Mouse (Mus musculus) kidney, embryonic 14.5 days (tissue): Measurements from ENCODE around the gene Usp37. TPM values are rescaled to one million over a fixed set of nuclear protein-coding genes. Genes with fewer than 3 reads are reported as not detected.
A peak's percentile ranks its signal among the peaks of the same experiment; 100 is the strongest.

Experiments
- ATAC-seq: fragments of 200-750 bp; cut with Nextera tagmentation; 2 replicates; pipeline ENCODE4 v1.8.0; 2017; ENCODE audit warnings: moderate number of reproducible peaks, mild to moderate bottlenecking, moderate TSS enrichment, moderate library complexity; ENCODE audit not compliant: low FRiP score, low TSS enrichment
- H3K27ac ChIP-seq: fragments of 300-500 bp; sonication (generic); 2 replicates; pipeline ENCODE4 v1.5.1; 2014; ENCODE audit warnings: low read depth, mild to moderate bottlenecking, low read length, moderate library complexity, mixed read lengths
- H3K27me3 ChIP-seq: fragments of 300-500 bp; sonication (generic); 2 replicates; pipeline ENCODE4 v1.6.1; 2014; ENCODE audit warnings: mild to moderate bottlenecking, low read length; ENCODE audit not compliant: control insufficient read depth, insufficient read depth
- H3K36me3 ChIP-seq: fragments of 300-500 bp; sonication (generic); 2 replicates; pipeline ENCODE4 v1.6.1; 2014; ENCODE audit warnings: low read length, mixed read lengths; ENCODE audit not compliant: control insufficient read depth, insufficient read depth
- H3K4me1 ChIP-seq: fragments of 300-500 bp; sonication (generic); 2 replicates; pipeline ENCODE4 v1.6.1; 2014; ENCODE audit warnings: low read length, mixed read lengths; ENCODE audit not compliant: control insufficient read depth, insufficient read depth
- H3K4me2 ChIP-seq: fragments of 300-500 bp; sonication (generic); replicated peaks from 2 replicates; pipeline ENCODE4 v1.6.1; 2014; ENCODE audit warnings: low read depth, mild to moderate bottlenecking, low read length
- H3K4me3 ChIP-seq: fragments of 300-500 bp; sonication (generic); 2 replicates; pipeline ENCODE4 v1.5.1; 2014; ENCODE audit warnings: mild to moderate bottlenecking, low read length
- H3K9ac ChIP-seq: fragments of 300-500 bp; sonication (generic); 2 replicates; pipeline ENCODE4 v1.6.1; 2014; ENCODE audit warnings: low read depth, mild to moderate bottlenecking, low read length, moderate library complexity
- H3K9me3 ChIP-seq: fragments of 300-500 bp; sonication (generic); 2 replicates; pipeline ENCODE4 v1.6.1; 2016; ENCODE audit warnings: low read length; ENCODE audit not compliant: control insufficient read depth
- WGBS: fragments of 180-500 bp; shearing (Covaris S2); extraction: QIAGEN DNeasy Blood & Tissue Kit; methylation state at CpG from one replicate; pipeline ENCODE4 v1.1.7; 2014; 5-methylcytosine and 5-hydroxymethylcytosine counted together
- polyA plus RNA-seq: library from polyadenylated mRNA; unstranded; fragments of >200 nt; fragmentation: Nextera tagmentation; extraction: Ambion mirVana; gene quantifications from 2 replicates; pipeline ENCODE4 v1.2.1, GENCODE M21; 2014

Gene Usp37
- polyA plus RNA-seq, 1 experiment from 2014 or later, result 43.9 TPM

DNA sequence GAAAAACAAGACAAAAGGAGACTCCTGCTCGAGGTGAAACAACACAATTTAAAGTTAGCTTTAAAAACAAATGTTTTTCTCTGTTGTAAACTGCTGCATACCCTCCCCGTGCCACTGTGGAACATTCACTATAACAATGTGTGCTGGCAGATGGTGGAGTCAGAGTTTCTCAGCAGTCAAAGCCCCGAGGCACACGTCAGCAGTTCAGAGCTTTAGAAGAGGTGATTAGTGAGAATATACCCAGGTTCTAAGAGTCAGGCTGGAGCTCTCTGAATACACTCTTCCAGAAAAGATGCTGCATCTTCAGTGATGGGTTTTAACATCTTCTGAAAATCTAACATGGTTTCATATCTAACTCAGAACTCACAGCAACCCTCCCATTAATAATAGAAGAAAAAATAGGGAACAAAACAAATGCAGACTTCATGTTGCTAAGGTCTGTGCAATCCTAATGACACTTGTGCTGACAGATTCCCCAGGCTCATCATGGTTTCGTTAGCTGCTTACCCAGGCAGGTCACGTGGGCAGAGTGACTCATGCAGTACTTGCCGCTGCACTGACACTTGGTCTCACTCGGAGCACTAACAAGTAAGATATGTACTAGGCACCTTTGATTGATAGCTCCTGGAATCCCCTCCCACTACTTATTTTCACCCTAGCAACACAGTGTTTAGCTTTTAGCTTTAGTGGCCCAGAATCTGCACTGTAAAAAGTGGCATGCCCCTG lies 106.2 kb downstream of the Usp37 start:
- no peak overlapping the region for H3K9ac ChIP-seq
- WGBS, result 77% methylated on average over 8 of the region's 8 CpGs
- ATAC-seq, result no peak
- no peak overlapping the region for H3K4me3 ChIP-seq
- H3K27ac ChIP-seq, result no peak overlapping the region
- no peaks in the 10 kb centered on the region for H3K4me1 ChIP-seq
- no peaks in the 10 kb centered on the region for H3K9me3 ChIP-seq
- H3K27me3 ChIP-seq, result no peaks in the 10 kb centered on the region
- no peak overlapping the region for H3K4me2 ChIP-seq
- peaks cover 63% of the 10 kb centered on the region for H3K36me3 ChIP-seq

DNA sequence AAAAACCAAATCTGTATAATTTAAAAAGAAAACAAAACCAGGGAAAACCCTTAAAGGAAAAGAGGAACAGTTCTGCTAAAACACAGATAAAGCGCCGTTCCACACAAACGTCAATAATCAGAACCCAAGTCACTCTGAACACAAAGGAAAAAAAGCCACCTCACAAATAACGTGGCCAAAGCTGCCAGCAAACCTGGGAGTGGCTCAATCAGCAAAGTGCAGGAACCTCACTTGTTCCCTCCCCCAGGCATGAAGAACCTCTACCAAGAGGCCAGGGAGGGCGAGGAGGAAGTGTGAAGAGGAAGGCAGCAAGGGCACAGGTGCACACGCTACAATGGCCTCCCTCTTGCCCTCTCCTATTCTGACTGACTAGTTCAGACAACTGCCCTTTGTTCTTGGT lies 108.5 kb downstream of the Usp37 start:
- no peak overlapping the region for H3K4me2 ChIP-seq
- H3K36me3 ChIP-seq, result peaks cover 45% of the 10 kb centered on the region
- no peaks in the 10 kb centered on the region for H3K4me1 ChIP-seq
- no peak overlapping the region for H3K27ac ChIP-seq
- no peaks in the 10 kb centered on the region for H3K27me3 ChIP-seq
- H3K4me3 ChIP-seq, result no peak overlapping the region
- no peaks in the 10 kb centered on the region for H3K9me3 ChIP-seq
- WGBS, result 90% methylated on average over 6 of the region's 6 CpGs
- H3K9ac ChIP-seq, result no peak overlapping the region
- ATAC-seq, result no peak

DNA sequence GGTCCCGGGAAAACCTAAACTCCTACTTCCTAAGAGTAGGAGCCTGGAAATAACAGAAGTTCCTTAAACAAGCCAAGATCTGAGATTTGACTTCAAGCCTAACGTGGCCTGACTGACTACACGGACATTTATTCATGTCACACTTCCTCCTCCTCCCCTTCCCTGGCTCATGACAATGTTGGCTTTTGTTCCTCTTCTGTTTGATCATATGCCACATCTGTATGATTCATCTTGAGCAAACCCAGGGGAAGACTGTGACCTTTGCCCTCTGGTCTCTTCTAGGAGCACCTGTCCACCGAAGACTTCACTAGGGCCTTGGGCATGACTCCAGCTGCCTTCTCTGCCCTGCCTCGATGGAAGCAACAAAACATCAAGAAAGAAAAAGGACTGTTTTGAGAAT lies 109.5 kb downstream of the Usp37 start:
- ATAC-seq, result no peak
- Histone ChIP-seq H3K9me3 (no peaks in the 10 kb centered on the region), H3K27ac (no peak overlapping the region), H3K36me3 (peaks cover 39% of the 10 kb centered on the region), H3K9ac (no peak overlapping the region), H3K4me1 (no peaks in the 10 kb centered on the region), H3K4me3 (no peak overlapping the region), H3K4me2 (no peak overlapping the region), H3K27me3 (no peaks in the 10 kb centered on the region)
- 48% methylated on average over 5 of the region's 5 CpGs for WGBS

- Histone ChIP-seq H3K4me1 (no peaks in the 10 kb centered on the region), H3K36me3 (peaks cover 26% of the 10 kb centered on the region), H3K27me3 (no peaks in the 10 kb centered on the region), H3K9ac (no peak overlapping the region), H3K27ac (no peak overlapping the region), H3K4me2 (no peak overlapping the region), H3K9me3 (no peaks in the 10 kb centered on the region), H3K4me3 (no peak overlapping the region)
- 84% methylated on average over 6 of the region's 6 CpGs for WGBS
- 0 out of 2 replicates have a peak, but pooled peaks have one; percentile 41 for ATAC-seq
Measured at GRCm38 (mm10) chr1:74433220-74433619, 110.9 kb downstream of the Usp37 start.

GRCm38 (mm10) chr1:74425845-74426244 lies 118.2 kb downstream of the Usp37 start:
- 67% methylated on average over 7 of the region's 7 CpGs for WGBS
- Histone ChIP-seq H3K27ac (no peak overlapping the region), H3K4me2 (no peak overlapping the region), H3K36me3 (no peaks in the 10 kb centered on the region), H3K9ac (no peak overlapping the region), H3K27me3 (no peaks in the 10 kb centered on the region), H3K4me3 (no peak overlapping the region), H3K4me1 (no peaks in the 10 kb centered on the region), H3K9me3 (no peaks in the 10 kb centered on the region)
- no peak for ATAC-seq

DNA sequence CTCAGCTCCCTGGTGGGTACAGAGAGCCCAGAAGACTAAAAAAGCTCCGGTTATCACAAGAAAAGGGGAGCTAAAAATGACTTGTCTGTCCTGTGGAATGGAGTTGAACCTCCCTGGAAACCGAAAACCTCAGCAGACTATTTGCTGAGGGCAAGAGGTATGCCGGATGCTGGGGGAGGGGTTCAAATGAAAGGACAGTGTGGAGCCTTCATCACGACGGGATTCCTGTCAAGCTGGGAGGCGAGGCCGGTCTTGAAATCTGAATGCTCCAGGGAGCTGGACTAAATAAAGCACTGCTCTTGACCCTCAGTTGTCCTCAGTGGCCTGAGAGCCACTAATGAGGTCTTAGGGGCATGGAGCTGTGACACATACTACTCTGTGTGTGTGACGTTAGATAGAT lies 120.9 kb downstream of the Usp37 start:
- no peak overlapping the region for H3K4me2 ChIP-seq
- no peak for ATAC-seq
- no peaks in the 10 kb centered on the region for H3K9me3 ChIP-seq
- H3K4me1 ChIP-seq, result peaks cover 8% of the 10 kb centered on the region; the same call in 1 of the 2 replicates
- H3K27me3 ChIP-seq, result no peaks in the 10 kb centered on the region
- H3K9ac ChIP-seq, result no peak overlapping the region
- H3K4me3 ChIP-seq, result no peak overlapping the region
- 32% methylated on average over 8 of the region's 8 CpGs for WGBS
- H3K27ac ChIP-seq, result no peak overlapping the region
- no peaks in the 10 kb centered on the region for H3K36me3 ChIP-seq

GRCm38 (mm10) chr1:74419440-74419794 lies 124.7 kb downstream of the Usp37 start:
- Histone ChIP-seq H3K36me3 (no peaks in the 10 kb centered on the region), H3K9me3 (no peaks in the 10 kb centered on the region), H3K4me2 (no peak overlapping the region), H3K4me3 (no peak overlapping the region), H3K9ac (no peak overlapping the region), H3K27me3 (no peaks in the 10 kb centered on the region), H3K27ac (no peak overlapping the region), H3K4me1 (peaks cover 8% of the 10 kb centered on the region; the same call in 1 of the 2 replicates)
- WGBS, result 63% methylated on average over 9 of the region's 9 CpGs
- no peak for ATAC-seq

DNA sequence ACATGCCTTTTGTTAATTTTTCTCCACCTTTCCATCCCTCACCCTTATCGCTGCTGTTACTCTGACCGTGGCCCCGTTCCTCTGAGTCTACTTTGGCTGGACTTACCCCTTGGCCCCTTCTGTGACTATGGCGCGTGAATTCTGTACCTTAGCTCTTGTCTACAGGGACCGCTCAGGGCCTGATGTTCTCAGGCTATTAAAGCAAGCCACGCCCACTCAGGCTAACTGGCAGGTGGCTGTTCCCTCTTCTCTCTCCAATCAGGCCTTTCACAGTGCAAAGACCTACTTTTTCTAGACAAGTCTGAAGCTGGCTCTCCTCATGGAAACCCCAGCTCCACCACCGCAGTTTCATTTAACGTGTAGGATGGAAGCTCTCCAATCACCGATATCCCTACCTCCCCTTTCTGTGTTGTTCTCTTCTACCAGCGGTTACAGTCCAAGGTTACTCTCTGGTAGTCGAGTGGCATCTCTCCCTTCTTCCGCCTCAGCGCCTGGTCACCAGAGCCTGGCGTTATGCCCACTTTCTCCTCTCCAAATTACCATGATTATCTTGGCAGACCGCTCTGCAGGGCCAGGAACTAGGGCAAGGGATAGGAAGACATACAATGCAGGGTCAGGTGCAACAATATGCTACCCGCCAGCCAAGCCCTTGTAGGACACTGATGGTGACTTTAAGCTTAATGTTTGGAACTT lies 125.2 kb downstream of the Usp37 start:
- Histone ChIP-seq H3K27ac (no peak overlapping the region), H3K36me3 (no peaks in the 10 kb centered on the region), H3K9ac (no peak overlapping the region), H3K4me3 (no peak overlapping the region), H3K27me3 (no peaks in the 10 kb centered on the region), H3K9me3 (no peaks in the 10 kb centered on the region), H3K4me1 (peaks cover 8% of the 10 kb centered on the region; the same call in 1 of the 2 replicates), H3K4me2 (no peak overlapping the region)
- ATAC-seq, result no peak; the same call in 1 of the 2 replicates
- WGBS, result 71% methylated on average over 17 of the region's 17 CpGs

DNA sequence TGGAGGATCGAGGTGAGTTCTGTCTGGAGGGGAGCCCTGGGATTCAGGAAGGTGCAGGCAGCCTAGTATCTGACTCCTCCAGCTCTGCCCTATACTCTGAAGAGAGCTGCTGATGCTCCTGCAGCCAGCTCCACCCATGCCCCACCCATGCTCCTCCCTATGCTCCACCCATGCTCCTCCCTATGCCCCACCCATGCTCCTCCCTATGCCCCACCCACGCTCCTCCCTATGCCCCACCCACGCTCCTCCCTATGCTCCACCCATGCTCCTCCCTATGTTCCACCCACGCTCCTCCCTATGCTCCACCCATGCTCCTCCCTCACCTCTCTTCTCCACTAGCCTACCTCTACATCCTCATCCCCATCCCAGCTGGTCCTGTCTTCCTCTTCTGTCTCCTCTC lies 128.9 kb downstream of the Usp37 start:
- H3K9ac ChIP-seq, result no peak overlapping the region
- peaks cover 8% of the 10 kb centered on the region; the same call in 1 of the 2 replicates for H3K4me1 ChIP-seq
- ATAC-seq, result peak; percentile 78
- no peak overlapping the region for H3K4me3 ChIP-seq
- H3K4me2 ChIP-seq, result no peak overlapping the region
- no peak overlapping the region for H3K27ac ChIP-seq
- WGBS, result 39% methylated on average over 4 of the region's 4 CpGs
- no peaks in the 10 kb centered on the region for H3K9me3 ChIP-seq
- H3K27me3 ChIP-seq, result no peaks in the 10 kb centered on the region
- H3K36me3 ChIP-seq, result no peaks in the 10 kb centered on the region
